Mouse (Mus musculus) liver, adult (tissue): ENCODE measurements around the gene Kdr.

Experiments used
- GATA4 ChIP-seq: IDR thresholded peaks from 2 replicates; pipeline ENCODE4 v1.6.1; 2014; ENCODE audit warnings: mild to moderate bottlenecking, low read length; ENCODE audit not compliant: insufficient replicate concordance

Kdr gene

GRCm38 (mm10) chr5:75895351-75895750 lies 82.9 kb downstream of the Kdr start:
- no peak for TF ChIP-seq GATA4

DNA sequence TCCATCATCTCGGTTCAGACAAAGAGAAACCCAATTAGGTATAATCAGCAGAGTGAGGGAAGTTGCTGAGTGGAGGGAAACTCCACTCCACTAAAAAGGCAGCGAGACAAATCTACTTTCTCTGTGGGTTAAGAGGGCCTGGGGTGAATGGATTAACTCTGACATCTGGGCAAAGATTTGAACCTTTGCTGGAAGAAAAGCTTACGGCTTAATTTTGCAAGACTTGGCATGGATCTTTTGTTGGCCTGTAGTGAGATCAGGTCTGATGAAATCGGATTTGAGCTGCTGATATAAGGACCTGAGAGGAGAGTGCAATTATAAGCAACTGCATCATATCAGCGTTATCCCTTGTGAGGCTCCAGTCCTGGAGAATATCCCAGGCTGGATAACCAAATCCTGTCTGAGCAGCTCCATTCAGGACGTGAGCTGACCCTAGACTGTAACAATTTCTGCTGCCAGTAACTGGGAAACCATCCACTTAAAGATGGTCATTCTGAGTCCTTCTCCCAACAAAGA lies 85.2 kb downstream of the Kdr start:
- TF ChIP-seq GATA4, result no peak
